Mouse (Mus musculus) right cerebral cortex, adult 18-20 months (tissue): ENCODE data around the gene Ppp1r3c.

ENCODE experiments used
- DNase-seq: peaks from one replicate; pipeline ENCODE4 v3.0.0; 2022; ENCODE audit warnings: mixed read lengths

Gene Ppp1r3c

DNA sequence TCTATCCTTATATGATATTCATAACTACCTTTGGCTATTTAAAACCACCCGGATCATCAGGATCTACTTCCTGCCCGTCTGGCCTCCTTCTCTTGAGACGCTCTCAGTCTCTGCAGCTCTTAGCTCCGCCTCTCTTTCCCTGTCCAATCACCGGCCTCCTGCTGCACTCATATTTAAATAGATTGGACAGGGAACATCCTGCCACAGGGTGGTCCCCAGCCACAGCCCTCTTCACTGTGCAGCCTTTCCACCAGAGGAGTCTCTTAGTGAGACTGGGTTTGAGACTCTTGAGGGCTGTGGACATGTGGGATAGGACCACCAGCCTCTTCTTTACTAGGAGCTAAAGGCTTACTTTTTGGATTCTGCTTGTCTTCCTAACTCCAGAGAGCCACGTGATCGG, 20.2 kb downstream of the Ppp1r3c start:
- DNase-seq, result no peak

- no peak for DNase-seq
These were observed 20.9 kb downstream of the Ppp1r3c start for GRCm38 (mm10) chr19:36715591-36715990.

DNA sequence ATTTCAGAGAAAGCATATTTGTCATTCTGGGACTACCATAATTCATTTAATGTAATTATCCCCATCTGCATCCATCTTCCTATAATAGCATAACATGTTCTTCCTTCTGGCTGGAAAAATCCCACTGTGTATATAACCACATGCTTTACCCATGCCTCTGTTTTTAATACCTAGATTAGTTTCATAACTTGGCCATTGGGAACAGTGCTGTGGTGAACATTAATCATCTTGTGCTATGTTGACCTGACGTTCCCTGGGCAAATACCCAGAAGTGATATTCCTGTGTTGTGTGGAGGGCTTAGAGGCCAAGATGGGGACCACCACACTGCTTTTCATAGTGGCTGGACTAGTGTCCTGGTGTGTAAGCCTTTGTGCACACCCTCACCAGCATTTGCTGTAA, 22.0 kb downstream of the Ppp1r3c start:
- no peak for DNase-seq

- no peak for DNase-seq
These were observed 23.4 kb downstream of the Ppp1r3c start for GRCm38 (mm10) chr19:36713092-36713491.

GRCm38 (mm10) chr19:36706195-36706594, 30.3 kb downstream of the Ppp1r3c start:
- DNase-seq, result no peak

- DNase-seq, result no peak
These were observed 30.9 kb downstream of the Ppp1r3c start for GRCm38 (mm10) chr19:36705286-36706146.

DNA sequence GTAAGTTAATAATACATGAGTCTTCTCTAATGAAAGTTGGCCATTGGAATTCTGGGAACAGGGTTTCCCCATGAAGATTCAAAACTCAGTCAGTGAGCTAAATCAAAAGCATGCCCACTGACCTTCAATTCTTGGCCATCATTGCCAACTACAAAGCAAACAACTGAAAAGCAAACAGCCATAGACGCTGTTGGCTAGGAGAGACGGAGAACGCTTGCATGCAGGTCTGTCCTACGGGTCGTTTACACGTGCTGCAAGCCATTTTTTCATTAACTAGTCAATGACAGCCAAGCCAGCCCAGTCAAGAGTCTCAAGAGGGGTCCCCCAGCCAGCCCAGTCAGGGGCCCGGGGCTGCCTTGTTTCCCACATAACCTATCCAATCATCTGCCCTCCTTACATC, 31.7 kb downstream of the Ppp1r3c start:
- DNase-seq, result no peak

DNA sequence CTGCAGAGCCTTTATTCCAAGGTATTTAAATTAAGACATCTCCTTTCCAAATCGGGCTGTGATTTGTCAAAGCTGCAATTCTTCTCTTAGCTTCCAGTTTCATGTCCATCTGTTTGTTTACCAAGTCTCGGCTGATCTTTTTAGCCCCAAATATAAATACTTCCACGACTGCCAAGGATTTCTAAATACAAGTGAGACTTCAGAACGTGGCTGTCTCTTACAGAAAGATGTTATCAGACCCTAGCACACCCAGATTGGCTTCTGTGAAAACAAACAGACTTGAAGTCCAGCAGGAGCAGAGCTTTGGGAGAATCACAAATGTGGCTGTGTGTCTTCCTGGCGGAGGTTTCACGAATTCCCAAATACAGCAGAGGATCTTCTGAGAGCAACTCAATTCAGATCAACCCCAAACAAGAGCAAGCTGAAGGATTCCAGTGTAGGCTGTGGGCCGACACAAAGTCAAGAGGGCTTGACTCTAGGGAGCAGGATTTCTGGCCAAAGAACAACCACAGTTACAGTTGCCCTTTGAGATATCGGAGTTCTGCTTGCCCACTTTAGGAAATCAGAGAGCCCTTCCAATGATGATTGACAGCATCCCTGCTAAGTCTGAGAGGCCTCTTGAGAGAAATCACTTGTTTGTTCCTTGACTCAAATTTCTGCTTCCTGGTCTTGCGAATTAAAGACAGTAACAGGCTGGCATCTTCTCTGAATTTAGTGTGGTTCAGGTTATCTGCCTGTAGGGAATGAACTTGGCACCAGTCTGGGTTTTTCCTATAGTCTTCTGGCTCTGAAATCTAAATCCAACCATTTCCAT, 34.4 kb downstream of the Ppp1r3c start:
- DNase-seq, result no peak

GRCm38 (mm10) chr19:36701366-36701765, 35.1 kb downstream of the Ppp1r3c start:
- peak; percentile 44 for DNase-seq

- no peak for DNase-seq
These were observed 35.5 kb downstream of the Ppp1r3c start for GRCm38 (mm10) chr19:36700937-36701336.

- no peak for DNase-seq
These were observed 37.3 kb downstream of the Ppp1r3c start for GRCm38 (mm10) chr19:36699151-36699550.

GRCm38 (mm10) chr19:36698200-36698599, 38.3 kb downstream of the Ppp1r3c start:
- no peak for DNase-seq

GRCm38 (mm10) chr19:36696601-36697122, 39.8 kb downstream of the Ppp1r3c start:
- no peak for DNase-seq

- DNase-seq, result no peak
These were observed 42.9 kb downstream of the Ppp1r3c start for GRCm38 (mm10) chr19:36693530-36693929.

DNA sequence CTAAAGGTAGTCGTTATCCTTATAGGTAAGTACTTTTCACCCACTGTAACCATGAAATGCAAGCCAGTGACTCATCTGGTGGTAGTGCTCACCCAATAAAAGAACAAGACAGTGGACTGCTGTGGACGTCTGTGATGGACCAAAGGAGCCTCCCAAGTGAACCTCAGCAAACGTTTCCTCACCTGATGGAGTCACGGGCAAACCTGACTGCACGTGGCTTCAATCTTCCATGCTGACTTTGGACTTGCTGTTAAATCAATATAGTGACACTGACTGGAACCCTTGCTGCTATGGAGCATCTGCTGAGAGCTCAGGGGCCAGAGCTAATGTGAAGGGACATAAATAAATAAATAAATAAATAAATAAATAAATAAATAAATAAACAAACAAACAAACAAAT, 44.5 kb downstream of the Ppp1r3c start:
- no peak for DNase-seq

DNA sequence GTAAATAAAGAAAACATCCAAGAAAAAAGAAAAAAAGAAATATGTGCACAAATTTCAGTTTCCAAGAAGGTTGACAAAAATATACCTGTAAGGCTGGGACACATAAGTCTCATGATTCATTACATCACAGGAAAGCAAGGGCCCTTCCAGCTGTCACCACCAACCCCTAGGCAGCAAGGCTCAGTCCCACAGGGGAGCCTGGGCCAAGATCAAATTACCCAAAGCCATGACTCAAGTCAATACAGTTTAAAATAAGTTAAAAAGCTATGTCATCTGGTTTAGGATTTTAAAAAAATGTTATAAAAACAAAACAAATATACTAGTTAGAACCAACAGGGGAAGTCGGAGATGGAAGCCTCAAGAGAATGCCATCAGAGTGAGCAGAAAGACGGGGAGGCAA, 45.2 kb downstream of the Ppp1r3c start:
- no peak for DNase-seq

- no peak for DNase-seq
These were observed 47.2 kb downstream of the Ppp1r3c start for GRCm38 (mm10) chr19:36689205-36689604.

DNA sequence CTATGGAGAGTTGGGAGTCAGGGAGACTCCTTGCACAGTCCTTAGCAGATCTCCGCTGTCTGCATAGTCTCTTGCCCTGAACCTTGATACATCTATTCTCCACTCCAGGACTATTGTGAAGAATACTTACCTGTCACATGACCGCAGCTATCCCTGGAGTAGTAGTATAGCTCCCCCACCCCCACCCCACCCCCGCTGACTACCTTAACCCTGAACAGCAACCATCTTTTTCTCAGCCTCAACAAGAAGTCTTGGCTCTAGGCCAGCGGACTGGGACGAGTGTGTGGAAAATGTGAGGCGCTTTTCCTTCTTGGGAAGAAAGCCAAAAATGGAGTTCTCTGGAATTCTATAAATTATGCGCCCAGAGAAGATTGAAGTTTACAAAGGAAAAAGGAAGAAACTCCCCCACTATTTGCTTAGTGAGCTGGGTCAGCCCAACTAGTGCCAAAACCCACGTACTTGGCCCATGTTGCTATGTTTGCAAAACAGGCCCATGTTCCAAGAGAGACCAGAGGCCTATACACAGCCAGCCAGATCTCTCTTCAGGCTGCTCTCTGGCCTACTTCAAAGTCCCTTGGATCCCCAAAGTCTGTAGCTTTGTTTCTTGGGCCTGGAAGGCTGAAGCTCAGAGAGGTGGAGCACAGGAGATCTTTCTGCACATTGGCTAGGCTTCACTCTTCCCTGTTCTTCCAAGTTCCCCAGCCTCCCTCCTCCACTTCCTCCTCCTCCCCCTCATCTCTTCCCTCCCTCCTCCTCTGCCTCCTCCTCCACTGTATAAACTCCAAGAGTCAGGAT, 48.4 kb downstream of the Ppp1r3c start:
- DNase-seq, result no peak

DNA sequence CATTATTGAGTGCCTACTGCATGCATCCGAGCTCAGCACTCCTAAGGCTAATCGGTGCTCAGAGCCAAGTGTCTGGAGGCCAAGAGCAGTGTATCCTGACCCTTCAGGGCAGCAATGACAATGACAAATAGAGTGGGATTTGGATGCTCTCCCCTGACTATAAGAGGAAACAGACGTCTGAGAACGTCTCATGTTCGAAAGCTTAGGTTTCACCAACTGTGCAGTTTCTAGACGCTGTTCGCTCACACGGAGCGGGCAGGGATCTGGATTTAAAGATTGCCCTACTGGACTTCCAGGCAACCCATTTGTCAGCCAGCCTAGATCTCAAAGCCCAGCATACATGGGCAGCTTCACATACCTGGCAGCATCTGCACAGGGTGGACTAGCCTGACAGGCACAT, 49.4 kb downstream of the Ppp1r3c start:
- DNase-seq, result no peak

DNA sequence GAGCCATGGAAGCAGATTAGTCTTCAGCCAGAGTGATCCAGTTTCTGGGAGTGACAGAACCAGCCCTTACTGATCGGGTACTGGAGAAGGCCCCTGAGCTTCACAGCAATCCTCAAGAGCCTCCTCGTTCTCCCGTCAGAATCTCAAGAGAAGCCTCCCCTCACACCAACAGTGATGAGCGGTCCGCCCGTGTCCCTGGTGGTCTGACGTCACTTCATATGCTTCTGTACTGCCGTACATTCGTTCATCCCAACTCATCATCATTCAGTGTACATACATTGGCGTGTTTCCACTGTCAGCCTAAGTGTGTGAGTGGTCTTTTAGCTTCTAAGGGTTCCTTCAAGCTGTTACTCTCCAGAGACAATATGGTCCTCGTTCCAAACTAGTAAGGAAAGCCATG, 50.4 kb downstream of the Ppp1r3c start:
- no peak for DNase-seq

- no peak for DNase-seq
These were observed 53.9 kb downstream of the Ppp1r3c start for GRCm38 (mm10) chr19:36682560-36682959.
